Mouse (Mus musculus) cerebellum, adult 11-12 months (tissue): Measurements from ENCODE around the gene Pdzk1ip1.

Experiments used
- DNase-seq: peaks from one replicate; pipeline ENCODE4 v3.0.0; 2022

The Pdzk1ip1 gene

GRCm38 (mm10) chr4:115075204-115075915 lies 13.1 kb upstream of the Pdzk1ip1 start:
- no peak for DNase-seq

- DNase-seq: no peak
Measured at GRCm38 (mm10) chr4:115078892-115079820, 9.4 kb upstream of the Pdzk1ip1 start.

GRCm38 (mm10) chr4:115079821-115080349 lies 8.6 kb upstream of the Pdzk1ip1 start:
- no peak for DNase-seq

GRCm38 (mm10) chr4:115083031-115083430 lies 5.5 kb upstream of the Pdzk1ip1 start:
- no peak for DNase-seq

GRCm38 (mm10) chr4:115085522-115086095 lies 2.9 kb upstream of the Pdzk1ip1 start:
- no peak for DNase-seq

- no peak for DNase-seq
Measured at GRCm38 (mm10) chr4:115086257-115086656, 2.3 kb upstream of the Pdzk1ip1 start.

GRCm38 (mm10) chr4:115086763-115087415 lies 1.6 kb upstream of the Pdzk1ip1 start:
- no peak for DNase-seq

- no peak for DNase-seq
Measured at GRCm38 (mm10) chr4:115090592-115090991, 2.1 kb downstream of the Pdzk1ip1 start.

GRCm38 (mm10) chr4:115091806-115092205 lies 3.3 kb downstream of the Pdzk1ip1 start:
- DNase-seq: no peak

- DNase-seq: no peak
Measured at GRCm38 (mm10) chr4:115093331-115093864, 4.9 kb downstream of the Pdzk1ip1 start.

- no peak for DNase-seq
Measured at GRCm38 (mm10) chr4:115094056-115094455, 5.5 kb downstream of the Pdzk1ip1 start.

GRCm38 (mm10) chr4:115095671-115096434 lies 7.3 kb downstream of the Pdzk1ip1 start:
- no peak for DNase-seq

GRCm38 (mm10) chr4:115096435-115097145 lies 8.1 kb downstream of the Pdzk1ip1 start:
- DNase-seq: no peak

GRCm38 (mm10) chr4:115097146-115097496 lies 8.6 kb downstream of the Pdzk1ip1 start:
- no peak for DNase-seq

- peak; percentile 17 for DNase-seq
Measured at GRCm38 (mm10) chr4:115101682-115102081, 13.2 kb downstream of the Pdzk1ip1 start.

- no peak for DNase-seq
Measured at GRCm38 (mm10) chr4:115103510-115103909, 15.0 kb downstream of the Pdzk1ip1 start.

GRCm38 (mm10) chr4:115111167-115111566 lies 22.7 kb downstream of the Pdzk1ip1 start:
- DNase-seq: no peak

GRCm38 (mm10) chr4:115113266-115113665 lies 24.8 kb downstream of the Pdzk1ip1 start:
- DNase-seq: no peak

- no peak for DNase-seq
Measured at GRCm38 (mm10) chr4:115119642-115120041, 31.1 kb downstream of the Pdzk1ip1 start.

GRCm38 (mm10) chr4:115121162-115121561 lies 32.7 kb downstream of the Pdzk1ip1 start:
- no peak for DNase-seq

- DNase-seq: no peak
Measured at GRCm38 (mm10) chr4:115121608-115122007, 33.1 kb downstream of the Pdzk1ip1 start.
